Mouse (Mus musculus): ENCODE measurements around the gene Zfp655. TPM values are rescaled to one million over a fixed set of nuclear protein-coding genes. Genes with fewer than 3 reads are reported as not detected.
"Not testable (repeated sequence)": the region's sequence is repeated elsewhere in the genome, so short reads cannot be mapped to it uniquely, and the experiment has no call there.

Gene Zfp655
- polyA plus RNA-seq, 1 experiment: 79.3 TPM

DNA sequence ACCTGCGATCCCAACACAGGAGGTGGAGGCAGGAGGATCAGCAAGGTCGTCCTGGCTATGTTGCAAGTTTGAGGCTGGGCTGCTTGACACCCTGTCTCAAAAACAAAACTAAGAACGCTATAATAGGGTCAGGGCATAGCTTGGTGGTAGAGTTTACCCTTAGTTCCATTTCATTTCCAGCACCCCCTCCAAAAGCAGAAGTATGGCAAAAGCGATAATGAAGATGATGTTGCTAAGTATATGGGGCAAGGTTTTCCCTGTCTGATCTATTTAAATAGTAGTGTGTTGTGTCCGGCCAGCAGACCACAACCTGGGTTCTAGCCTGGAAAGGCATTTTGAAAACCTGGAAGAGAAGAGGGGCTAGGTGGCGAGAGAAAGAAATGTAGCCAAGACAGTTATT lies 23.6 kb upstream of the Zfp655 start:
- no peak overlapping the region for H3K27ac ChIP-seq (ENCODE audit: insufficient read depth, low read length)
- H3K9me3 ChIP-seq (replicated peaks; ENCODE audit: control insufficient read depth, insufficient read depth, low read length, poor library complexity, severe bottlenecking): no peaks in the 10 kb centered on the region
- no peak overlapping the region for H3K9ac ChIP-seq (ENCODE audit: low read depth, poor library complexity, severe bottlenecking)
- H3K27me3 ChIP-seq (ENCODE audit: control insufficient read depth, insufficient read depth, low read length, poor library complexity, severe bottlenecking): no peaks in the 10 kb centered on the region
- no peak for TF ChIP-seq POLR2A (IDR thresholded peaks at IDR 0.05; ENCODE audit: insufficient read depth, low read length)
- H3K4me3 ChIP-seq (ENCODE audit: low read depth, low read length): no peak overlapping the region
- H3K4me1 ChIP-seq (ENCODE audit: control insufficient read depth, insufficient read depth, low read length): no peaks in the 10 kb centered on the region
- H3K36me3 ChIP-seq (ENCODE audit: control insufficient read depth, insufficient read depth, low read length, poor library complexity, severe bottlenecking): peaks cover 9% of the 10 kb centered on the region

DNA sequence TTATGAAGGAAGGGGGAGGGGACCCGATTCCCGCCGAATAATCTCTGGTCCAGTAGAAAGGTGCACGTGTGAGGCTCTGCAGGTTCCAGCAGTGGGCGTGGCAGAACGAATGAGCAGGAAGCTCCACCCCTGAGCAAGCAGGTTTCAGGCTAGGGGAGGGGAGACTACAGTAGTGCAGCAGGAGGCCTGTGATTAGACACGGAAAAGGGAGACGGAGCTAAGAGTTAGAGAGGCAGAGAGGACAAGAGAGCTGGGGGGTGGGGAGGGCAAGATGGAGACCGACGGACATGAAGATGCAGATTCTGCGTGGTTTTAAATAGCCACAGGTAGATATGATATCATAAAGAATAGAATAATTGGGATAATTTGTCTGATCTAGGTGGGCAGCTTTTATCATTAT lies 23.1 kb upstream of the Zfp655 start:
- H3K4me1 ChIP-seq (ENCODE audit: control insufficient read depth, insufficient read depth, low read length); H3K27me3 ChIP-seq (ENCODE audit: control insufficient read depth, insufficient read depth, low read length, poor library complexity, severe bottlenecking); H3K9me3 ChIP-seq (replicated peaks; ENCODE audit: control insufficient read depth, insufficient read depth, low read length, poor library complexity, severe bottlenecking); H3K27ac ChIP-seq (ENCODE audit: insufficient read depth, low read length): not testable (repeated sequence)
- peak overlapping the region; percentile 33; the same call in 1 of the 2 replicates for H3K9ac ChIP-seq (ENCODE audit: low read depth, poor library complexity, severe bottlenecking)
- peak overlapping the region; percentile 68 for H3K4me3 ChIP-seq (ENCODE audit: low read depth, low read length)
- peaks cover 10% of the 10 kb centered on the region for H3K36me3 ChIP-seq (ENCODE audit: control insufficient read depth, insufficient read depth, low read length, poor library complexity, severe bottlenecking)

DNA sequence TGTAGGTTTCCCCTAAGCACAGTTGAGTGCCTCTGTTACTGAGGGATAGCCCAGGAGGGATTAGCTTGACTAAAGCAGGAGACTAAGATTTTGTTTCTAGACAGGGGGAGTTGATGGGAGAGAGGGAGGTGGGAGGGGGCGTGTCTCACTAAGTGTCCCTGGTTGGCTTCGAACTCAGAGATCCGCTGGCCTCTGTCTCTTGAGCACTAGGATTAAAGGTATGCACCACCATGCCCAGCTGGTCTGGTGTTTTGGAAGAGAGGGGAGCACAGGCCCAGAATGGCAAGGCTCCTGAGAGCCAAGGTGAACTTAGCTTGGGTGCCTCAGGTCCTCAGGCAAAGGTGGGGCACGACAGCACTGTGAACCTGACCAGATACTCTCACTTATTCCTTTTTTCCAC lies 20.2 kb upstream of the Zfp655 start:
- Histone ChIP-seq H3K36me3 (ENCODE audit: control insufficient read depth, insufficient read depth, low read length, poor library complexity, severe bottlenecking) (peaks cover 10% of the 10 kb centered on the region), H3K9ac (ENCODE audit: low read depth, poor library complexity, severe bottlenecking) (no peak overlapping the region), H3K4me1 (ENCODE audit: control insufficient read depth, insufficient read depth, low read length) (no peaks in the 10 kb centered on the region), H3K4me3 (ENCODE audit: low read depth, low read length) (no peak overlapping the region), H3K27me3 (ENCODE audit: control insufficient read depth, insufficient read depth, low read length, poor library complexity, severe bottlenecking) (no peaks in the 10 kb centered on the region), H3K27ac (ENCODE audit: insufficient read depth, low read length) (no peak overlapping the region), H3K9me3 (replicated peaks; ENCODE audit: control insufficient read depth, insufficient read depth, low read length, poor library complexity, severe bottlenecking) (no peaks in the 10 kb centered on the region)
- TF ChIP-seq POLR2A (IDR thresholded peaks at IDR 0.05; ENCODE audit: insufficient read depth, low read length) (no peak), CTCF (IDR thresholded peaks at IDR 0.05; ENCODE audit: low read depth, low read length) (no peak), EP300 (IDR thresholded peaks at IDR 0.05; ENCODE audit: insufficient read depth, low read depth, low read length) (no peak)

DNA sequence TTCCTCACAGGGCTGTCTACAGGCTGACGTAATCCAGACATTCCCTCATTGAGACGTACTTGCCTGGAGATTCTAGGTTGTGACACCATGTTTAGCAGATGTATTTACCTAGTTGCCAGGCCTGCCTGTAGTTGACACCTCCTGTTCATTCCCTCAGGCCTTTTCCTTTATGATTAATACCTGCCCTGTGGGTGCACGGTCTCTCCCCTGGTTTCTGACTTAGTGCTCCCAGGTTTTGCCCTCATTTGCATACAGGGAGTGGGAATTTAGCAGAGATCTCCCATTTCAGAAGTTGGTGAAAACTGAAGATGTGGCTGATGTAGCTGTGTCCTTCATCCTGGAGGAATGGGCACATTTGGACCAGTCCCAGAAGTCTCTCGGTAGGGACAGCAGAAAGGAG lies 19.3 kb upstream of the Zfp655 start:
- H3K9ac ChIP-seq (ENCODE audit: low read depth, poor library complexity, severe bottlenecking): no peak overlapping the region
- H3K4me3 ChIP-seq (ENCODE audit: low read depth, low read length): no peak overlapping the region
- no peak overlapping the region for H3K27ac ChIP-seq (ENCODE audit: insufficient read depth, low read length)
- no peaks in the 10 kb centered on the region for H3K27me3 ChIP-seq (ENCODE audit: control insufficient read depth, insufficient read depth, low read length, poor library complexity, severe bottlenecking)
- peaks cover 10% of the 10 kb centered on the region for H3K36me3 ChIP-seq (ENCODE audit: control insufficient read depth, insufficient read depth, low read length, poor library complexity, severe bottlenecking)
- TF ChIP-seq CTCF (IDR thresholded peaks at IDR 0.05; ENCODE audit: low read depth, low read length) (no peak), POLR2A (IDR thresholded peaks at IDR 0.05; ENCODE audit: insufficient read depth, low read length) (no peak), EP300 (IDR thresholded peaks at IDR 0.05; ENCODE audit: insufficient read depth, low read depth, low read length) (no peak)
- no peaks in the 10 kb centered on the region for H3K9me3 ChIP-seq (replicated peaks; ENCODE audit: control insufficient read depth, insufficient read depth, low read length, poor library complexity, severe bottlenecking)
- H3K4me1 ChIP-seq (ENCODE audit: control insufficient read depth, insufficient read depth, low read length): no peaks in the 10 kb centered on the region

DNA sequence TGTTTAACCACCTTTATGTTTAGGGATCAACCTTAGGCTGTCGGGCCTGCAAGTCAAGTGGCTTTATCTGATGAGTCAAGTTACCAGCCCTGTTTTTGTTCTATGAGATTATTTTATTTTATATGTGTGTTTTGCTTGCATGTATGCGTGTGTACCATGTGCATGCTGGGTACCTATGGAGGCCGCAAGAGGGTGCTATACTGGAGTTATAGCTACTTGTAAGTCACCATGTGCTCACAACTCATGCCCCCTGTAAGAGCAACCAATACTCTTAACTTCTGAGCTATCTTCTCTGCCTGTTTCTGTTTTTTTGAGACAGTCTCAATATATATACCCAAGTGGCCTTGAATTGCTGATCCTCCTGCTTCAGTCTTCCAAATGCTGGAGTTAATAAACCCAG lies 18.0 kb upstream of the Zfp655 start:
- Histone ChIP-seq H3K36me3 (ENCODE audit: control insufficient read depth, insufficient read depth, low read length, poor library complexity, severe bottlenecking) (peaks cover 10% of the 10 kb centered on the region), H3K9ac (ENCODE audit: low read depth, poor library complexity, severe bottlenecking) (no peak overlapping the region)
- TF ChIP-seq CTCF (IDR thresholded peaks at IDR 0.05; ENCODE audit: low read depth, low read length): no peak
- TF ChIP-seq POLR2A (IDR thresholded peaks at IDR 0.05; ENCODE audit: insufficient read depth, low read length): no peak
- TF ChIP-seq EP300 (IDR thresholded peaks at IDR 0.05; ENCODE audit: insufficient read depth, low read depth, low read length): no peak

DNA sequence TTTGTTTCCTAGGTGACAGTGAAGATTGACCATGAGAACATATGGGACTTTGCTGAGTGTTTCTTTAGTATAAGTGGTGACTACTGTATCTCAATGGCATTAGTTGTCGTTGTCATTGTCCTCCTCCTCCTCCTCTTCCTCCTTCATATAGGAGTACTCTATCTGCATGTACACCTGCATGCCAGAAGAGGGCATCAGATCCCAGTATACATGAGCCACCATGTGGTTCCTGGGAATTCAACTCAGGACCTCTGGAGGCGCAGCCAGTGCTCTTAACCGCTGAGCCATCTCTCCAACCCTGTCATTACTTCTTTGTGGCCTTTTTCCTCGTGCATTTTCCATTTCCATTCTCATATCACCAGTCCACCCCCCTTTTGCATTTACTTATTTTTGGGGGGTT lies 16.8 kb upstream of the Zfp655 start:
- peaks cover 10% of the 10 kb centered on the region for H3K36me3 ChIP-seq (ENCODE audit: control insufficient read depth, insufficient read depth, low read length, poor library complexity, severe bottlenecking)
- TF ChIP-seq EP300 (IDR thresholded peaks at IDR 0.05; ENCODE audit: insufficient read depth, low read depth, low read length) (no peak), CTCF (IDR thresholded peaks at IDR 0.05; ENCODE audit: low read depth, low read length) (peak; percentile 42)
- H3K9me3 ChIP-seq (replicated peaks; ENCODE audit: control insufficient read depth, insufficient read depth, low read length, poor library complexity, severe bottlenecking): no peaks in the 10 kb centered on the region
- peak overlapping the region; percentile 60 for H3K27ac ChIP-seq (ENCODE audit: insufficient read depth, low read length)
- H3K9ac ChIP-seq (ENCODE audit: low read depth, poor library complexity, severe bottlenecking): 0 out of 2 replicates have a peak overlapping the region, but pooled peaks have one; percentile 5
- H3K4me1 ChIP-seq (ENCODE audit: control insufficient read depth, insufficient read depth, low read length): no peaks in the 10 kb centered on the region
- no peaks in the 10 kb centered on the region for H3K27me3 ChIP-seq (ENCODE audit: control insufficient read depth, insufficient read depth, low read length, poor library complexity, severe bottlenecking)
- no peak overlapping the region for H3K4me3 ChIP-seq (ENCODE audit: low read depth, low read length)

More for the DNA sequence above, 18.0 kb upstream of the Zfp655 start:
- Histone ChIP-seq H3K4me3 (ENCODE audit: low read depth, low read length) (no peak overlapping the region), H3K27me3 (ENCODE audit: control insufficient read depth, insufficient read depth, low read length, poor library complexity, severe bottlenecking) (no peaks in the 10 kb centered on the region), H3K9me3 (replicated peaks; ENCODE audit: control insufficient read depth, insufficient read depth, low read length, poor library complexity, severe bottlenecking) (no peaks in the 10 kb centered on the region), H3K27ac (ENCODE audit: insufficient read depth, low read length) (no peak overlapping the region), H3K4me1 (ENCODE audit: control insufficient read depth, insufficient read depth, low read length) (no peaks in the 10 kb centered on the region)

Measured in ES-Bruce4 (cell line).